Mouse (Mus musculus) limb, embryonic 14.5 days (tissue): ENCODE data around the gene Tead3. TPM values are rescaled to one million over a fixed set of nuclear protein-coding genes. Genes with fewer than 3 reads are reported as not detected.
A peak's percentile ranks its signal among the peaks of the same experiment; 100 is the strongest.

Source experiments
- ATAC-seq: fragments of 200-750 bp; cut with Nextera tagmentation; 2 replicates; pipeline ENCODE4 v1.8.0; 2017; ENCODE audit warnings: low read depth, moderate number of reproducible peaks, moderate TSS enrichment; ENCODE audit not compliant: low FRiP score
- DNase-seq: peaks from one replicate; pipeline ENCODE4 v3.0.0-alpha.2; 2015; ENCODE audit warnings: low spot score
- H3K27ac ChIP-seq: fragments of 300-500 bp; sonication (generic); replicated peaks from 2 replicates; pipeline ENCODE4 v1.5.1; 2014; ENCODE audit warnings: low read depth, mild to moderate bottlenecking, low read length, moderate library complexity, mixed read lengths
- H3K27me3 ChIP-seq: fragments of 300-500 bp; sonication (generic); 2 replicates; pipeline ENCODE4 v1.6.1; 2014; ENCODE audit warnings: low read length, mixed read lengths; ENCODE audit not compliant: control insufficient read depth, insufficient read depth
- H3K36me3 ChIP-seq: fragments of 300-500 bp; sonication (generic); 2 replicates; pipeline ENCODE4 v1.6.1; 2014; ENCODE audit warnings: mild to moderate bottlenecking, low read length, moderate library complexity, mixed read lengths; ENCODE audit not compliant: control insufficient read depth, insufficient read depth
- H3K4me1 ChIP-seq: fragments of 300-500 bp; sonication (generic); 2 replicates; pipeline ENCODE4 v1.6.1; 2014; ENCODE audit warnings: antibody characterized with exemption, low read length, mixed read lengths; ENCODE audit not compliant: control insufficient read depth, insufficient read depth
- H3K4me2 ChIP-seq: fragments of 300-500 bp; sonication (generic); replicated peaks from 2 replicates; pipeline ENCODE4 v1.6.1; 2014; ENCODE audit warnings: low read depth, mild to moderate bottlenecking, low read length, moderate library complexity; ENCODE audit not compliant: severe bottlenecking
- H3K4me3 ChIP-seq: fragments of 300-500 bp; sonication (generic); replicated peaks from 2 replicates; pipeline ENCODE4 v1.5.1; 2014; ENCODE audit warnings: low read length
- H3K9ac ChIP-seq: fragments of 300-500 bp; sonication (generic); 2 replicates; pipeline ENCODE4 v1.6.1; 2014; ENCODE audit warnings: mild to moderate bottlenecking, low read depth, low read length, moderate library complexity; ENCODE audit not compliant: severe bottlenecking
- H3K9me3 ChIP-seq: fragments of 300-500 bp; sonication (generic); 2 replicates; pipeline ENCODE4 v1.6.1; 2016; ENCODE audit warnings: low read length; ENCODE audit not compliant: control insufficient read depth
- POLR2A ChIP-seq: fragments of 200-500 bp; IDR thresholded peaks from 2 replicates; pipeline ENCODE4 v1.8.0; 2012; ENCODE audit warnings: inconsistent platforms, mild to moderate bottlenecking, moderate library complexity, borderline replicate concordance; ENCODE audit not compliant: insufficient read depth, insufficient read length; ENCODE audit errors: extremely low read depth
- WGBS: fragments of 180-500 bp; shearing (Covaris S2); extraction: QIAGEN DNeasy Blood & Tissue Kit; methylation state at CpG from one replicate; pipeline ENCODE4 v1.1.7; 2014; 5-methylcytosine and 5-hydroxymethylcytosine counted together
- polyA plus RNA-seq, 2 experiments: library from polyadenylated mRNA; depleted of rRNA in 1 of 2; stranded (reverse) in 1 of 2; unstranded in 1 of 2; fragments of >200 nt; fragmentation: Nextera tagmentation in 1 of 2; extraction: Ambion mirVana in 1 of 2; gene quantifications; 2 replicates each; pipeline versions ENCODE4 v1.2.1 to v1.2.3; 2012 to 2014

The Tead3 gene
- polyA plus RNA-seq, 2 experiments: 17.4 to 85.6 TPM

DNA sequence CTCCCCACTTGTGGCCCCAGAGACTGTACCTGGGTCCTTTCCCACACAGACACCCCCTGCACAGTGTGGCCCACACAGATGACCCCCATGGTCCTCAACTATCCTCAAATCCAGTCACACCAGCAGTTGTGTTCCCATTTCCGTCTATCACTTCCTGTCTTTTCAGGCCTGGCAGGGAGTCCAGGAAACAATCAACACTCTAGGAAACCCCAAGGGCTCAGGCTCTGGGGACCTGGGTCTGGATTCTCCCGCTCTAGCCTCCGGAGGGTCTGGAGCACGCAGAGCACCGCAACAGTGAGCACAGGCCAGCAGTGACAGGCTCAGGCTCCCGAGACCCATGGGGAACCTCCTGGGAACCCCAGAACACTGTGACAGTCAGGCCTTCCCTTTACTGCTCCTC, 2.4 kb downstream of the Tead3 start:
- H3K27ac ChIP-seq: 0 out of 2 replicates have a peak overlapping the region, but pooled peaks have one; percentile 26
- ATAC-seq (no peak), DNase-seq (no peak)
- H3K4me1 ChIP-seq: peaks cover 58% of the 10 kb centered on the region
- 50% methylated on average over 6 of the region's 6 CpGs for WGBS
- TF ChIP-seq POLR2A: no peak
- H3K4me2 ChIP-seq: peak overlapping the region; percentile 93
- peak overlapping the region; percentile 93 for H3K4me3 ChIP-seq
- H3K36me3 ChIP-seq: no peaks in the 10 kb centered on the region
- peak overlapping the region; percentile 90 for H3K9ac ChIP-seq
- H3K27me3 ChIP-seq: no peaks in the 10 kb centered on the region
- H3K9me3 ChIP-seq: no peaks in the 10 kb centered on the region

- Histone ChIP-seq H3K27me3 (no peaks in the 10 kb centered on the region), H3K27ac (no peak overlapping the region), H3K4me1 (peaks cover 58% of the 10 kb centered on the region), H3K9me3 (no peaks in the 10 kb centered on the region), H3K36me3 (no peaks in the 10 kb centered on the region), H3K9ac (0 out of 2 replicates have a peak overlapping the region, but pooled peaks have one; percentile 2), H3K4me3 (no peak overlapping the region), H3K4me2 (no peak overlapping the region)
- ATAC-seq: no peak
- WGBS: 81% methylated on average over 10 of the region's 10 CpGs
- DNase-seq: no peak
- TF ChIP-seq POLR2A: no peak
Measured at GRCm38 (mm10) chr17:28347327-28347726, 3.3 kb downstream of the Tead3 start.

- Histone ChIP-seq H3K36me3 (peaks cover 2% of the 10 kb centered on the region; the same call in 1 of the 2 replicates), H3K27ac (peak overlapping the region; percentile 85), H3K4me1 (peaks cover 61% of the 10 kb centered on the region), H3K9me3 (no peaks in the 10 kb centered on the region), H3K9ac (peak overlapping the region; percentile 40), H3K27me3 (no peaks in the 10 kb centered on the region), H3K4me3 (peak overlapping the region; percentile 22), H3K4me2 (peak overlapping the region; percentile 53)
- DNase-seq: peak; percentile 82
- 4% methylated on average over 10 of the region's 10 CpGs for WGBS
- no peak for TF ChIP-seq POLR2A
- ATAC-seq: no peak
Measured at GRCm38 (mm10) chr17:28345882-28346281, 4.7 kb downstream of the Tead3 start.

- Histone ChIP-seq H3K9me3 (no peaks in the 10 kb centered on the region), H3K27ac (peak overlapping the region; percentile 85), H3K4me1 (peaks cover 67% of the 10 kb centered on the region), H3K4me3 (peak overlapping the region; percentile 22), H3K36me3 (peaks cover 8% of the 10 kb centered on the region), H3K4me2 (peak overlapping the region; percentile 53), H3K27me3 (no peaks in the 10 kb centered on the region), H3K9ac (peak overlapping the region; percentile 40)
- ATAC-seq: no peak
- no peak for TF ChIP-seq POLR2A
- 18% methylated on average over 7 of the region's 8 CpGs for WGBS
- DNase-seq: no peak
Measured at GRCm38 (mm10) chr17:28345271-28345721, 5.3 kb downstream of the Tead3 start.

DNA sequence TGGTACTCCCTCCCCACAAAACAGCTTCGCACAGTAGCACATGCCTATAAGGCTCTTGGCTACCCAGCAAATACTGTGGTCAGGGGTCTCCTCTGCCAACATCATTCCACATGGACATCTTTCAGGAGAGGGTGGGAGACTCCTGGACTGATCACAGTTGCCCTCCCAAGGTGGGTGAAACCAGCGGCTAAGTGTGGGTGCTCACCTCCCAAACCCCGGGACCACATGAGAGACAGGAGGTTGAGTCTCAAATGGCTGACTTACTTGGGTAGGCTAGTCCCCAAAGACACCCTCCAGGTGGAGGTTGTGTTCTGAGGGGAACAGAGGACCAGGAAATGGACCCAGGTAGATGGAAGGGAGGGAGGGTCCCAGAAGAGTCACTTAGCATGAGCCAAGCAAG, 5.9 kb downstream of the Tead3 start:
- WGBS: 45% methylated on average over 3 of the region's 3 CpGs
- ATAC-seq (no peak), DNase-seq (no peak)
- Histone ChIP-seq H3K9me3 (no peaks in the 10 kb centered on the region), H3K4me3 (no peak overlapping the region), H3K27ac (peak overlapping the region; percentile 85), H3K4me2 (peak overlapping the region; percentile 53; the same call in 1 of the 2 replicates), H3K27me3 (no peaks in the 10 kb centered on the region), H3K36me3 (peaks cover 14% of the 10 kb centered on the region), H3K9ac (no peak overlapping the region), H3K4me1 (peaks cover 67% of the 10 kb centered on the region)
- no peak for TF ChIP-seq POLR2A
